Mouse (Mus musculus) E14TG2a.4 (cell line): ENCODE measurements around the gene Dnase2b.

Experiments used
- CTCF ChIP-seq: conservative IDR thresholded peaks from 2 replicates; pipeline ENCODE4 v1.5.1; 2014; ENCODE audit warnings: low read length
- NANOG ChIP-seq: IDR thresholded peaks from 2 replicates; pipeline ENCODE4 v1.6.1; 2014; ENCODE audit warnings: borderline replicate concordance, low read length, mixed read lengths
- POU5F1 ChIP-seq: IDR thresholded peaks from 2 replicates; pipeline ENCODE4 v1.6.1; 2014; ENCODE audit warnings: low read length, borderline replicate concordance

- TF ChIP-seq CTCF (no peak), POU5F1 (no peak), NANOG (no peak)
Observed at GRCm38 (mm10) chr3:146570939-146571338, 44.5 kb downstream of the Dnase2b start.
